Mouse (Mus musculus) stomach, embryonic 16.5 days (tissue): Measurements from ENCODE around the gene Phospho2. TPM values are rescaled to one million over a fixed set of nuclear protein-coding genes. Genes with fewer than 3 reads are reported as not detected.

Source experiments
- ATAC-seq: fragments of 200-750 bp; cut with Nextera tagmentation; 2 replicates; pipeline ENCODE4 v1.8.0; 2017; ENCODE audit warnings: moderate number of reproducible peaks, moderate TSS enrichment; ENCODE audit not compliant: insufficient read depth, low FRiP score
- H3K27ac ChIP-seq: fragments of 300-500 bp; sonication (generic); 2 replicates; pipeline ENCODE4 v1.5.1; 2014; ENCODE audit warnings: low read length
- H3K27me3 ChIP-seq: fragments of 300-500 bp; sonication (generic); 2 replicates; pipeline ENCODE4 v1.6.1; 2014; ENCODE audit warnings: low read length, control low read depth, mixed read lengths; ENCODE audit not compliant: control insufficient read depth, insufficient read depth
- H3K36me3 ChIP-seq: fragments of 300-500 bp; sonication (generic); 2 replicates; pipeline ENCODE4 v1.6.1; 2014; ENCODE audit warnings: low read length; ENCODE audit not compliant: control insufficient read depth, insufficient read depth
- H3K4me1 ChIP-seq: fragments of 300-500 bp; sonication (generic); 2 replicates; pipeline ENCODE4 v1.6.1; 2014; ENCODE audit warnings: low read length, control low read depth, mixed read lengths; ENCODE audit not compliant: control insufficient read depth, insufficient read depth
- H3K4me2 ChIP-seq: fragments of 300-500 bp; sonication (generic); 2 replicates; pipeline ENCODE4 v1.6.1; 2014; ENCODE audit warnings: low read depth, low read length, mixed read lengths
- H3K4me3 ChIP-seq: fragments of 300-500 bp; sonication (generic); replicated peaks from 2 replicates; pipeline ENCODE4 v1.5.1; 2014; ENCODE audit warnings: mild to moderate bottlenecking, low read length
- H3K9ac ChIP-seq: fragments of 300-500 bp; sonication (generic); 2 replicates; pipeline ENCODE4 v1.6.1; 2014; ENCODE audit warnings: low read length
- H3K9me3 ChIP-seq: fragments of 300-500 bp; sonication (generic); replicated peaks from 2 replicates; pipeline ENCODE4 v1.6.1; 2016; ENCODE audit warnings: low read length, control low read depth; ENCODE audit not compliant: control insufficient read depth
- WGBS: fragments of 180-500 bp; shearing (Covaris S2); extraction: QIAGEN DNeasy Blood & Tissue Kit; methylation state at CpG from one replicate; pipeline ENCODE4 v1.1.7; 2014; 5-methylcytosine and 5-hydroxymethylcytosine counted together
- polyA plus RNA-seq: library from polyadenylated mRNA; unstranded; fragments of >200 nt; fragmentation: Nextera tagmentation; extraction: Ambion mirVana; gene quantifications from 2 replicates; pipeline ENCODE4 v1.2.1, GENCODE M21; 2015

Gene Phospho2
- polyA plus RNA-seq, 1 experiment from 2014 or later = 24.1 TPM

DNA sequence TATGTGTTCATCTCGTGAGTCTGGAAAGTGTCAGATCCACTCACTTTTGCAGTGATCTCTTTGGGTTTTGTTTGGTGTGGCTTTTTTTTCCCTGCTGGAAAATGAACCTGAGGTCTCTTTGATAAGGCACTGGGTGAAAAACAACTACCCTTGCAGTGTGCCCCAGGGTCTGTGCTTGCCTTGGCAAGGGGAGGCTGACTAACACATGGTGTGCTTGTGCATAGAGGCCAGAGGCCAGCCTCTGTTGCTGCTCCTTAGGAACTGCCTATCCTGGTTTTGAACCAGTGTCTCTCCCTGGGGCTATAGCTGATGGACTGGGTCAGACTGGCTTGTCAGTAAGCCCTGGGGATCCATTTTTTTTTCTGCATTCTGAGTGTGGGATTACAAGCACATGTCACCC is 30.8 kb downstream of the Phospho2 start:
- no peaks in the 10 kb centered on the region for H3K9me3 ChIP-seq
- H3K27ac ChIP-seq = no peak overlapping the region
- WGBS = 39% methylated on average over 1 of the region's 1 CpGs
- H3K36me3 ChIP-seq = no peaks in the 10 kb centered on the region
- H3K4me2 ChIP-seq = no peak overlapping the region
- H3K4me1 ChIP-seq = peaks cover 16% of the 10 kb centered on the region
- no peaks in the 10 kb centered on the region for H3K27me3 ChIP-seq
- H3K4me3 ChIP-seq = no peak overlapping the region
- H3K9ac ChIP-seq = no peak overlapping the region
- no peak for ATAC-seq

GRCm38 (mm10) chr2:69821711-69822110 is 32.3 kb downstream of the Phospho2 start, which contains the start of gene Klhl23:
TSS of gene Klhl23 (plus strand) at chr2:69821944.
- H3K4me2 ChIP-seq = peak within 1 kb of the TSS; percentile 78
- 2% methylated on average over 8 of the region's 8 CpGs for WGBS
- H3K9me3 ChIP-seq = no peaks in the 10 kb centered on the region
- peak within 1 kb of the TSS; percentile 87 for H3K4me3 ChIP-seq
- H3K36me3 ChIP-seq = no peaks in the 10 kb centered on the region
- H3K4me1 ChIP-seq = peaks cover 18% of the 10 kb centered on the region
- H3K9ac ChIP-seq = peak within 1 kb of the TSS; percentile 97
- H3K27me3 ChIP-seq = no peaks in the 10 kb centered on the region
- H3K27ac ChIP-seq = peak within 1 kb of the TSS; percentile 97
- 0 out of 2 replicates have a peak, but pooled peaks have one; percentile 4 for ATAC-seq

DNA sequence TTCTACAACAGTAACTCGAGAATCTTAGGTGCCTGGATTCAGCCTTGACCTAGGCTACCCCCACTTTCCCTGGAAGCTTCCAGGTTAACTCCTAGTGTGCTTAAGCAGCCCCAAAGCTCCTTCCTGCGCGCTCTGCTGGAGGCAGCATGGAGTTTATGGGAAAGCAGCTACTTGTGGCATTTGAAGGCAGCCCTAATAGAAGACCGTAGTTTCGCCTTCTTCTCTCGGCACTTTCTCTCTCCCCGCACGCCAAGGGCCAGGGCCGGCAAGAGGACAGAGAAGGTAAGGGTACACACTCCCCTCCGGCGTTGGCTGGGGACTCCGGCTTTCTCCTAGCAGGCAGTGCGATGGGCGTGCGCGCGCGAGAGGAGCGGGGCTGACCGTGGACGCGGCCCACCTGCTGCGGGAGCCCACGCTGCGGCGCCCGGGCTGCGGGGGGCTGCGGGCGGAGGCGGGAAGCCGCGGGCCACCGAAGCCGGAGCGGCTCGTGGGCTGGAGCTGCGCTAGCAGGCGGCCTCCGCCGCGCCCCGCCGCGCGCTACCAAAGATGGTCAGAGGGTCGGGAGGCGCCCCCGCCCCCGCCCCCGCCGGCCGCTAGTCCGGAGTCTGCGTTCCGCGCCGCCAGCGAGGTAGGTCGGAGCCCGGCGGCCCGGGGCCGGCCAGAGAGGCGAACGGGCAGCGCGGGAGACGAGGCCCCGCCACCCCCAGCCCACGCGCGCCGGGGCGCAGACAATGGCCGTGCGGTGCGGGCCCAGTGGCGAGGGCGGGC is 33.1 kb downstream of the Phospho2 start:
- H3K4me2 ChIP-seq = peak overlapping the region; percentile 78
- no peaks in the 10 kb centered on the region for H3K27me3 ChIP-seq
- peak overlapping the region; percentile 97 for H3K9ac ChIP-seq
- ATAC-seq = peak; percentile 81
- no peaks in the 10 kb centered on the region for H3K9me3 ChIP-seq
- peak overlapping the region; percentile 97 for H3K27ac ChIP-seq
- peak overlapping the region; percentile 87 for H3K4me3 ChIP-seq
- under 1% methylated on average over 75 of the region's 80 CpGs for WGBS
- peaks cover 18% of the 10 kb centered on the region for H3K4me1 ChIP-seq
- no peaks in the 10 kb centered on the region for H3K36me3 ChIP-seq

GRCm38 (mm10) chr2:69823129-69823677 is 33.8 kb downstream of the Phospho2 start:
- Histone ChIP-seq H3K4me3 (peak overlapping the region; percentile 87), H3K36me3 (no peaks in the 10 kb centered on the region), H3K9ac (peak overlapping the region; percentile 97), H3K9me3 (no peaks in the 10 kb centered on the region), H3K4me1 (peaks cover 18% of the 10 kb centered on the region), H3K27ac (peak overlapping the region; percentile 97), H3K27me3 (no peaks in the 10 kb centered on the region), H3K4me2 (peak overlapping the region; percentile 78)
- WGBS = 2% methylated on average over 45 of the region's 45 CpGs
- peak; percentile 84 for ATAC-seq

- peaks cover 18% of the 10 kb centered on the region for H3K4me1 ChIP-seq
- WGBS = 68% methylated on average over 10 of the region's 10 CpGs
- peaks cover 4% of the 10 kb centered on the region; the same call in 1 of the 2 replicates for H3K36me3 ChIP-seq
- H3K9me3 ChIP-seq = no peaks in the 10 kb centered on the region
- peak overlapping the region; percentile 53; the same call in 1 of the 2 replicates for H3K27ac ChIP-seq
- H3K4me2 ChIP-seq = no peak overlapping the region
- ATAC-seq = no peak
- no peak overlapping the region for H3K4me3 ChIP-seq
- H3K27me3 ChIP-seq = no peaks in the 10 kb centered on the region
- no peak overlapping the region for H3K9ac ChIP-seq
These were observed 36.5 kb downstream of the Phospho2 start for GRCm38 (mm10) chr2:69825898-69826297.

DNA sequence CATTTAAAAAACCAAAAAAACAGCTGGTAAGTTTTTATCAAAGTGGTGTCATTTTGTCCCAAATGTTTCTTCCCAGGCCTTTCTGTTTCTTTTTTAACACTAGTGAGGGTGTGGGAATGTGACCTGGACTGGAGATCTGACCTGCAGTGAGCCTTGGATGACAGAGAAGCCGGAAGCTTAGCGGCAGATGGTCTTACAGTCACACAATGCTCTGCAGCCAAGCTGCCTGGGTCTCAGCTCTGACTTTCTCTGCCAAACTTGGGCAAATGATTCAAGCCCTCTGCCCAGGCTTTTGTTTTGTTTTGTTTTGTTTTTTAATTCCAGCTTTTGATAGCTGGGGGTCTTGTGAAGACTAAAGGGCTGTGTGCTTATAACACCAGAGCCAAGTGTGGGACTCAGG is 37.0 kb downstream of the Phospho2 start:
- Histone ChIP-seq H3K4me1 (peaks cover 18% of the 10 kb centered on the region), H3K9me3 (no peaks in the 10 kb centered on the region), H3K36me3 (peaks cover 4% of the 10 kb centered on the region; the same call in 1 of the 2 replicates), H3K27me3 (no peaks in the 10 kb centered on the region), H3K4me2 (0 out of 2 replicates have a peak overlapping the region, but pooled peaks have one; percentile 2), H3K4me3 (no peak overlapping the region), H3K27ac (peak overlapping the region; percentile 53), H3K9ac (no peak overlapping the region)
- ATAC-seq = no peak
- WGBS = 48% methylated on average over 2 of the region's 2 CpGs

DNA sequence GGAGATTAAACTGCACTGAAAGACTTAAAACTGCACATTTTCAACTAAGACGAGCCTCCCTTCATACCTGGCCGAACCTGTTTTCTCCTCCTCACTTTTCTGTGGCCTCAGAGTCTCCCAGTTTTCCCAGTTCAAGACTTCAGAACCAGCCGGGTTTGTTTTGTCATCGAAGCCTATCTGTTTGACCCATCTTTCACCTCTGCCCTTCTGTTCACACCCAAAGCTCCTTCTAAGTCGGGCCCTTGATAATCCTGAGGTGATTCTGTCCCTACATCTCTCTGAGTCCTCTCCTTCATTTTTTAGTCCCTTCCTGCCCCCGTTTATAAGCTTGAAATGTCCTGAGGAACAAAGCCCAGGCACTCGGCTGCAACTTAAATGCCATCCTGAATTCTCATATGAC is 38.6 kb downstream of the Phospho2 start:
- Histone ChIP-seq H3K27me3 (no peaks in the 10 kb centered on the region), H3K4me3 (no peak overlapping the region), H3K9ac (no peak overlapping the region), H3K27ac (no peak overlapping the region), H3K9me3 (no peaks in the 10 kb centered on the region), H3K36me3 (peaks cover 4% of the 10 kb centered on the region; the same call in 1 of the 2 replicates), H3K4me2 (no peak overlapping the region), H3K4me1 (peaks cover 14% of the 10 kb centered on the region)
- WGBS = 24% methylated on average over 7 of the region's 7 CpGs
- no peak for ATAC-seq

- peaks cover 4% of the 10 kb centered on the region for H3K4me1 ChIP-seq
- H3K9ac ChIP-seq = no peak overlapping the region
- H3K4me3 ChIP-seq = no peak overlapping the region
- no peak overlapping the region for H3K4me2 ChIP-seq
- ATAC-seq = no peak
- H3K27me3 ChIP-seq = no peaks in the 10 kb centered on the region
- H3K27ac ChIP-seq = no peak overlapping the region
- no peaks in the 10 kb centered on the region for H3K9me3 ChIP-seq
- WGBS = 82% methylated on average over 2 of the region's 2 CpGs
- peaks cover 9% of the 10 kb centered on the region for H3K36me3 ChIP-seq
These were observed 40.3 kb downstream of the Phospho2 start for GRCm38 (mm10) chr2:69829680-69830079.

- peaks cover 9% of the 10 kb centered on the region for H3K36me3 ChIP-seq
- 86% methylated on average over 8 of the region's 8 CpGs for WGBS
- no peaks in the 10 kb centered on the region for H3K27me3 ChIP-seq
- H3K9me3 ChIP-seq = no peaks in the 10 kb centered on the region
- H3K9ac ChIP-seq = no peak overlapping the region
- H3K4me2 ChIP-seq = no peak overlapping the region
- H3K27ac ChIP-seq = no peak overlapping the region
- no peak for ATAC-seq
- 0 out of 2 replicates have a peak, but pooled peaks cover 3% of the 10 kb centered on the region for H3K4me1 ChIP-seq
- H3K4me3 ChIP-seq = no peak overlapping the region
These were observed 40.7 kb downstream of the Phospho2 start for GRCm38 (mm10) chr2:69830116-69830515.
